Mouse (Mus musculus) megakaryocyte, embryonic 14.5 days (primary cell): ENCODE data around the gene Nrk.

ENCODE experiments used
- FLI1 ChIP-seq: IDR thresholded peaks from 2 replicates; pipeline ENCODE4 v1.6.1; 2012; ENCODE audit warnings: low read length, inconsistent platforms, mixed read lengths
- GATA1 ChIP-seq: IDR thresholded peaks from 3 replicates; pipeline ENCODE4 v1.6.1; 2012; ENCODE audit warnings: mixed read lengths, low read length, inconsistent platforms, borderline replicate concordance

GRCm38 (mm10) chrX:138914041-138914776, at the start of gene Nrk:
- no peak for TF ChIP-seq GATA1
- TF ChIP-seq FLI1, result no peak
